Mouse (Mus musculus) left cerebral cortex, postnatal 4 days (tissue): ENCODE measurements around the gene Gdf10. TPM values are rescaled to one million over a fixed set of nuclear protein-coding genes. Genes with fewer than 3 reads are reported as not detected.
A peak's percentile ranks its signal among the peaks of the same experiment; 100 is the strongest.

ENCODE experiments used
- DNase-seq: peaks from one replicate; pipeline ENCODE4 v3.0.0-alpha.2; 2022
- intact Hi-C: fragments of 180-260 bp; cut with DNase I; formaldehyde crosslinking; loops from one replicate; pipeline ENCODE4 v1.15.1; 2025
- total RNA-seq, 2 experiments: library from RNA; stranded (reverse); gene quantifications; 2 replicates each; pipeline ENCODE4 v1.2.3; 2021

Gdf10 gene
- 1 to 10 TPM; 7.7 to 9.2 TPM for total RNA-seq

- intact Hi-C loops: loop anchor here (10.0 kb wide), 1 partner anchor 89 kb away; no protein-coding TSS in a partner anchor
- peak; percentile 57 for DNase-seq
Observed at GRCm38 (mm10) chr14:33923168-33924070, at the start of gene Gdf10. Gene Gdf10 (plus strand): TSS chr14:33923587.

- intact Hi-C loops: no loop called here
- no peak for DNase-seq
Observed at GRCm38 (mm10) chr14:33878826-33879225, 44.6 kb upstream of the Gdf10 start.

GRCm38 (mm10) chr14:33880236-33880635, 43.2 kb upstream of the Gdf10 start:
- DNase-seq: no peak
- intact Hi-C loops: no loop called here

- no peak for DNase-seq
- intact Hi-C loops: no loop called here
Observed at GRCm38 (mm10) chr14:33881471-33881870, 41.9 kb upstream of the Gdf10 start.

GRCm38 (mm10) chr14:33883046-33883445, 40.3 kb upstream of the Gdf10 start:
- intact Hi-C loops: no loop called here
- peak; percentile 50 for DNase-seq

GRCm38 (mm10) chr14:33885466-33885865, 37.9 kb upstream of the Gdf10 start:
- intact Hi-C loops: no loop called here
- no peak for DNase-seq

- intact Hi-C loops: no loop called here
- DNase-seq: peak; percentile 77
Observed at GRCm38 (mm10) chr14:33888387-33889035, 34.9 kb upstream of the Gdf10 start.

- intact Hi-C loops: loop anchor here (10.0 kb wide), 1 partner anchor 55 kb away; no protein-coding TSS in a partner anchor
- DNase-seq: no peak
Observed at GRCm38 (mm10) chr14:33889971-33890370, 33.4 kb upstream of the Gdf10 start.

GRCm38 (mm10) chr14:33891507-33891906, 31.9 kb upstream of the Gdf10 start:
- DNase-seq: no peak
- intact Hi-C loops: loop anchor here (10.0 kb wide), 1 partner anchor 57 kb away; no protein-coding TSS in a partner anchor

GRCm38 (mm10) chr14:33895777-33896176, 27.6 kb upstream of the Gdf10 start:
- no peak for DNase-seq
- intact Hi-C loops: loop anchor here (10.0 kb wide), 1 partner anchor 61 kb away; no protein-coding TSS in a partner anchor

- no peak for DNase-seq
Observed at GRCm38 (mm10) chr14:33896628-33897300, 26.6 kb upstream of the Gdf10 start.

GRCm38 (mm10) chr14:33902783-33903182, 20.6 kb upstream of the Gdf10 start:
- DNase-seq: no peak
- intact Hi-C loops: no loop called here

More at GRCm38 (mm10) chr14:33896628-33897300, 26.6 kb upstream of the Gdf10 start:
- intact Hi-C loops: loop anchor here (10.0 kb wide), 1 partner anchor 62 kb away; no protein-coding TSS in a partner anchor

GRCm38 (mm10) chr14:33903199-33903598, 20.2 kb upstream of the Gdf10 start:
- no peak for DNase-seq
- intact Hi-C loops: no loop called here

- intact Hi-C loops: no loop called here
Observed at GRCm38 (mm10) chr14:33904851-33905250, 18.5 kb upstream of the Gdf10 start.

GRCm38 (mm10) chr14:33913727-33914126, 9.7 kb upstream of the Gdf10 start:
- peak; percentile 54 for DNase-seq
- intact Hi-C loops: no loop called here

More at GRCm38 (mm10) chr14:33904851-33905250, 18.5 kb upstream of the Gdf10 start:
- DNase-seq: no peak

- intact Hi-C loops: no loop called here
- DNase-seq: no peak
Observed at GRCm38 (mm10) chr14:33914206-33914605, 9.2 kb upstream of the Gdf10 start.

- DNase-seq: no peak
- intact Hi-C loops: loop anchor here (10.0 kb wide), 1 partner anchor 86 kb away; no protein-coding TSS in a partner anchor
Observed at GRCm38 (mm10) chr14:33920727-33921559, 2.4 kb upstream of the Gdf10 start.

GRCm38 (mm10) chr14:33922771-33923167, 618 bp upstream of the Gdf10 start:
- intact Hi-C loops: loop anchor here (10.0 kb wide), 1 partner anchor 88 kb away; no protein-coding TSS in a partner anchor
- no peak for DNase-seq

- DNase-seq: no peak
- intact Hi-C loops: loop anchor here (2.0 to 5.0 kb wide), 2 partner anchors 259 to 300 kb away; no protein-coding TSS in a partner anchor
Observed at GRCm38 (mm10) chr14:33931853-33932252, 8.5 kb downstream of the Gdf10 start.
